Mouse (Mus musculus) hindbrain, embryonic 14.5 days (tissue): ENCODE measurements at regions not wholly inside any gene's neighbourhood (a gene's known extent, or its start where the extent isn't known, plus 50 kb on each side); places are given as distances from the start of the nearest gene placed in this dataset.

Experiments
- ATAC-seq: fragments of 200-750 bp; cut with Nextera tagmentation; 2 replicates; pipeline ENCODE4 v1.8.0; 2017; ENCODE audit warnings: moderate number of reproducible peaks, mild to moderate bottlenecking, moderate TSS enrichment, moderate library complexity; ENCODE audit not compliant: low FRiP score
- DNase-seq: peaks from one replicate; pipeline ENCODE4 v3.0.0-alpha.2; 2015; ENCODE audit warnings: low spot score
- H3K27ac ChIP-seq: fragments of 300-500 bp; sonication (generic); 2 replicates; pipeline ENCODE4 v1.5.1; 2014; ENCODE audit warnings: mild to moderate bottlenecking, moderate library complexity
- H3K27me3 ChIP-seq: fragments of 300-500 bp; sonication (generic); 2 replicates; pipeline ENCODE4 v1.6.1; 2014; ENCODE audit warnings: mild to moderate bottlenecking, low read length, mixed read lengths; ENCODE audit not compliant: control insufficient read depth, insufficient read depth
- H3K36me3 ChIP-seq: fragments of 300-500 bp; sonication (generic); replicated peaks from 2 replicates; pipeline ENCODE4 v1.6.1; 2014; ENCODE audit not compliant: control insufficient read depth, insufficient read depth
- H3K4me1 ChIP-seq: fragments of 300-500 bp; sonication (generic); replicated peaks from 2 replicates; pipeline ENCODE4 v1.6.1; 2014; ENCODE audit warnings: antibody characterized with exemption, low read length, mixed read lengths; ENCODE audit not compliant: control insufficient read depth, insufficient read depth
- H3K4me2 ChIP-seq: fragments of 300-500 bp; sonication (generic); replicated peaks from 2 replicates; pipeline ENCODE4 v1.6.1; 2014; ENCODE audit warnings: mild to moderate bottlenecking, moderate library complexity
- H3K4me3 ChIP-seq: fragments of 300-500 bp; sonication (generic); replicated peaks from 2 replicates; pipeline ENCODE4 v1.5.1; 2014; ENCODE audit warnings: mild to moderate bottlenecking, low read length
- H3K9ac ChIP-seq: fragments of 300-500 bp; sonication (generic); 2 replicates; pipeline ENCODE4 v1.6.1; 2014
- H3K9me3 ChIP-seq: fragments of 300-500 bp; sonication (generic); 2 replicates; pipeline ENCODE4 v1.6.1; 2016; ENCODE audit warnings: low read length; ENCODE audit not compliant: control insufficient read depth
- WGBS: fragments of 180-500 bp; shearing (Covaris S2); extraction: QIAGEN DNeasy Blood & Tissue Kit; methylation state at CpG from one replicate; pipeline ENCODE4 v1.1.7; 2014; 5-methylcytosine and 5-hydroxymethylcytosine counted together

DNA sequence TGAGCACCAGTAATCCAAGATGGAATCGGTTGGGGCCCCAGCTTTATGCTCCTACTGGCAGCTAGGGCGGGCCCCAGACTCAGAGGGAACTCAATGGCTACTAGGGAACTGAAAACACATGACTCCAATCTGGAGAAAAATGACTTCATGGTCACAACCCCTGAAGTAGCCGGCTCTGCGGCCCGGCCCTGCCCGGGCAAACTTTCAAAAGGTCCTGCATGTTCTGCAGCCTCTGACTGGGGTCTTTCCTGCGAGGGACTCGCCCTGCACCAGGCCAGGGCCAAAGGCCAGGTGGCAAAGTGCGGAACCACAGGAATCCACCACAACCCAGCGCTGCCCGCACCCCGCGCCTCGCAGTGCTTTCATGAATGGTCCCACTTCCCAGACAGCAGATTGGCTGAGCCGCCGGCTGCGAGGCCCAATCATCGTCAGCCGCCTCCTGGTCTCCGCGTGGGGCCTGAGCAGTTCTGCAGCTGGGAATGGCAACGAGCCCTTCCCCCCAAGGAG is 91.0 kb upstream of the Ccnd1 start:
- Histone ChIP-seq H3K27me3 (peaks cover 3% of the 10 kb centered on the region; the same call in 1 of the 2 replicates), H3K4me1 (peaks cover 4% of the 10 kb centered on the region; the same call in 1 of the 2 replicates), H3K9me3 (no peaks in the 10 kb centered on the region), H3K4me2 (peak overlapping the region; percentile 55), H3K4me3 (peak overlapping the region; percentile 27), H3K9ac (peak overlapping the region; percentile 6; the same call in 1 of the 2 replicates), H3K36me3 (no peaks in the 10 kb centered on the region), H3K27ac (no peak overlapping the region)
- ATAC-seq: peak; percentile 94
- DNase-seq: peak; percentile 80
- WGBS: under 1% methylated on average over 22 of the region's 22 CpGs

DNA sequence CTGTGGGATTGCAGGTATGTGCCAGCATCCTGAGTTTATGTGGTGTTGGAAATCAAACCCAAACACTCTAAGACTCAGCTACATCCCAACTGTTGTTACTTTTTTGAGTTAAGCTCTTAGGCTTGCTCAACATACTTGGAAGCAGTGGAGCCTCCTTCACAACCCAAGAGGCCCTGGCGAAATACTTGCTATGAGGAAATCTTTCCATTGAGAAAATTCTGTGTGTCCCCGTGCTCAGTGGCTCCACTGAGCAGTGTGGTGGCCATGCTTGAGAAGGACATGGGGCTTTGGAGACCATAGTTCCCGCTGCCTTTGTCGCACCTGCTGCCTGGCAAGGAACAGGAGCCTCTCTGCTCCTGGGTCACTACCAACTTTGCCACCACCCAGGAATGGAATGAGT is 89.9 kb upstream of the Ccnd1 start:
- no peak overlapping the region for H3K9ac ChIP-seq
- no peak overlapping the region for H3K27ac ChIP-seq
- no peak overlapping the region for H3K4me3 ChIP-seq
- 89% methylated on average over 4 of the region's 4 CpGs for WGBS
- peaks cover 4% of the 10 kb centered on the region; the same call in 1 of the 2 replicates for H3K4me1 ChIP-seq
- ATAC-seq (no peak), DNase-seq (no peak)
- H3K36me3 ChIP-seq: no peaks in the 10 kb centered on the region
- peaks cover 3% of the 10 kb centered on the region; the same call in 1 of the 2 replicates for H3K27me3 ChIP-seq
- no peak overlapping the region for H3K4me2 ChIP-seq
- H3K9me3 ChIP-seq: no peaks in the 10 kb centered on the region

DNA sequence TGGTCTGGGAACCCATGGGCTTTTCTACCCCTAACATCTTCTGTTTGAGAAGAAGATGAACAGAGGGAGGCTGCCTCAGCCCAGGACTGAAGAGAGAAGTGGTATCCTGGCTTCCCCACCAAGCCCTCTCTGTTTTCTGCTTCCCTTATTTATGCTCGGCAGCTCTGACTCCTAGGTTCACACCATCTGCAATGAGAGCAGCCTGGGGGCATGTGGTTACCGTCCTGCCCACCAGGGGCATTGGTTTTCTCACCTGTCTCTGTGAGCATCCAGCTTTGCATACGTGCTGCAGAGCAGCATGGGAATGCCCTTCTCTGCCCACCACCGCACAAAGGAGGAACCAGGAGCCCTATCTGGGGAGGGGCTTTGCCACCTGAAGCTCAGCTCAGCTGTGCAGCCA is 89.4 kb upstream of the Ccnd1 start:
- ATAC-seq (no peak), DNase-seq (no peak)
- Histone ChIP-seq H3K9me3 (no peaks in the 10 kb centered on the region), H3K4me2 (no peak overlapping the region), H3K36me3 (no peaks in the 10 kb centered on the region), H3K4me1 (peaks cover 4% of the 10 kb centered on the region; the same call in 1 of the 2 replicates), H3K9ac (no peak overlapping the region), H3K27ac (no peak overlapping the region), H3K4me3 (no peak overlapping the region), H3K27me3 (peaks cover 3% of the 10 kb centered on the region; the same call in 1 of the 2 replicates)
- 57% methylated on average over 4 of the region's 4 CpGs for WGBS

DNA sequence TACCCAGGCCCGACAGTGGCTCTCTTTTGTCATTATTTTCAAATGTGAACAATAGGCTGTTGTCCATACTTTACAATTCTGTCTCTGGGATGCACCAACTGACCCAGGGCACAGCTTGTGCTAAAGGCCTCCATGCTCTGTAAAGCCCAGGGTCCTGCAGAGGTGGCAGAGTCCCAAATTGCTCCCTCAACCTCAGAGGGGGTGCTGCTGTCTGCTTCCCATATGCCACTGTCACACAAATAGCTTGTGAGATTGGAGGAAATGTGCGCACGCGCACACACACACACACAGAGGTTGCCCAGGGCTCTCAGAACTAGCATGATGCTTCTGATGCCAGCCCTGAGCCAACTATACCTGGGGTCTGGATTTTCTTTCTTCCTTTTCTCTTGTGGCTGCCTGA is 87.3 kb upstream of the Ccnd1 start:
- peaks cover 3% of the 10 kb centered on the region; the same call in 1 of the 2 replicates for H3K27me3 ChIP-seq
- WGBS: 78% methylated on average over 4 of the region's 4 CpGs
- no peak overlapping the region for H3K9ac ChIP-seq
- no peak overlapping the region for H3K27ac ChIP-seq
- no peak overlapping the region for H3K4me2 ChIP-seq
- H3K36me3 ChIP-seq: no peaks in the 10 kb centered on the region
- no peak for ATAC-seq
- peaks cover 4% of the 10 kb centered on the region; the same call in 1 of the 2 replicates for H3K4me1 ChIP-seq
- H3K4me3 ChIP-seq: no peak overlapping the region
- H3K9me3 ChIP-seq: no peaks in the 10 kb centered on the region
- DNase-seq: no peak

DNA sequence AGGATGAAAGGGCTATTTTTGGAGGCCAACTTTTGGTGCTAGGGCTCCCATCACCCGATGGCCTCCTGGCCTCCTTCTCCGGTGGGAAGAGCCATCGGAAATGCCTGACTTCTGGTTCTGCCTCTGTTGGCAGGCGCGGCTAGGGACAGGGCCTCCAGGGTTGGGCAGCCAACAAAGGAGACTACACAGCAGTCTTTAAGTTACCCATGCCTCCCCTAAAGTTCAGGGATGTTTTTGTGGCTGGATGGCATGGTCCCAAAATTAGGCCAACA is 86.2 kb upstream of the Ccnd1 start:
- DNase-seq (no peak), ATAC-seq (no peak)
- no peak overlapping the region for H3K4me2 ChIP-seq
- no peak overlapping the region for H3K9ac ChIP-seq
- H3K27ac ChIP-seq: no peak overlapping the region
- H3K9me3 ChIP-seq: no peaks in the 10 kb centered on the region
- peaks cover 3% of the 10 kb centered on the region; the same call in 1 of the 2 replicates for H3K27me3 ChIP-seq
- no peaks in the 10 kb centered on the region for H3K36me3 ChIP-seq
- H3K4me3 ChIP-seq: no peak overlapping the region
- WGBS: 92% methylated on average over 5 of the region's 5 CpGs
- no peaks in the 10 kb centered on the region for H3K4me1 ChIP-seq

DNA sequence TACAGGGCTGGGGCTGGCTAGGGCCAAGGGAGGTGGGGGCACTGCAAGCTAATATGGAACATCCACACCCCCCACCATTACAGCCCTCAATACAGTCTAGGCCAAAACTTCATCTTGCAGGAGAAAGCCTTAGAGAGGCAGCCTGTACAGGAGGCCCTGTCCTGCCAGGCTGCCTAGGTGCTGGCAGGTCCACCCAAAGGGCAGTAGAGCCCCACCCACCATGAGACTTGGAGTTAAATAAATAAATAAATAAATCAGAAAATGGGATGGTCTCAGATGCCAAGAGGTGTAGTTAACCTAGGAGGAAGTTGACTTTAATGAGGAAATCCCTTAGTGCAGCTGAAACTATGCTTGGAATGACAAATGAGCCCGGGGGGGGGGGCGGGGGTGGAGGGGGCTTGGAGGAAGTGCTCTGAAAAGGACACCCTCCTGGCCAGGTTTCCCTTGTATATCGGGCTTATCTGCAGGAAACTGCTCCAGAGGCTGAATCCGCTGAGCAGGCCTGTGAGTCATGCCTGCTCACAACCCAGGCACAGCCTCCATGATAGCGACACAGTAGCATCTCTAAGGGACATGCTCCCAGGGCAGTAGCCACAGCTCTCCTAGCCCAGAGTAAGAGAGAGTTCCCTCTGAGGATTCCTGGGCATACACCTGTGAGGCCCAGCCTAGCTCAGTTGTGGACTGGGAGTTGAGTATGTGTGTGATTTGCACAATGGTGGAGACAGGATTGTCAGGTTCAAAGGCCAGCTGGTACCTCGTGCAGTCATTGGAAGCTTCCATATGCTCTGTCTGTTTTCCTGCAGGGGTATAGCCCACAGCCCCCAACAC is 85.7 kb upstream of the Ccnd1 start:
- H3K4me2 ChIP-seq: no peak overlapping the region
- DNase-seq: no peak
- H3K27ac ChIP-seq: no peak overlapping the region
- H3K9me3 ChIP-seq: no peaks in the 10 kb centered on the region
- no peak for ATAC-seq
- H3K36me3 ChIP-seq: no peaks in the 10 kb centered on the region
- no peaks in the 10 kb centered on the region for H3K4me1 ChIP-seq
- 72% methylated on average over 6 of the region's 6 CpGs for WGBS
- H3K4me3 ChIP-seq: no peak overlapping the region
- H3K27me3 ChIP-seq: peaks cover 3% of the 10 kb centered on the region; the same call in 1 of the 2 replicates
- H3K9ac ChIP-seq: no peak overlapping the region

DNA sequence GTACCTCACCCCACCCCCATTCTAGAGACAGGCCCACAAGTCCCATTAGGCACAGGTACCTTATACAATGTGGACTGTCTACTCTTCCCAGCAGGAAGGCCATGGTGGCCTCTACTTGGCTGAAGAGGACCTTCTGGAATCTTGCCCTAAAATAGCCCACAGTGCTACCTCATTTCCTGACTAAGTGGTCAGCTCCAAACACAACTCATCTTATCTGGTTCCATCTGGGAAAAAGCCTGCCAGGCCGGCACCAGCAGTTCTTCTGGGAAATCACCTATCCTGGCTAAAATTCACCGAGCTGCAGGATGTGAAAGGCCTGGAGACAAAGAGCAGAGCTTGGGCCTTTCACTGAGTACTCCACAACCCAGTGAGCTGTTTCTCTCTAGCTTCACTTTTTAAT is 84.9 kb upstream of the Ccnd1 start:
- H3K27ac ChIP-seq: no peak overlapping the region
- no peaks in the 10 kb centered on the region for H3K27me3 ChIP-seq
- DNase-seq: no peak
- no peak overlapping the region for H3K9ac ChIP-seq
- H3K9me3 ChIP-seq: no peaks in the 10 kb centered on the region
- H3K4me3 ChIP-seq: no peak overlapping the region
- H3K4me2 ChIP-seq: no peak overlapping the region
- no peaks in the 10 kb centered on the region for H3K36me3 ChIP-seq
- 88% methylated on average over 2 of the region's 2 CpGs for WGBS
- no peaks in the 10 kb centered on the region for H3K4me1 ChIP-seq
- ATAC-seq: no peak

DNA sequence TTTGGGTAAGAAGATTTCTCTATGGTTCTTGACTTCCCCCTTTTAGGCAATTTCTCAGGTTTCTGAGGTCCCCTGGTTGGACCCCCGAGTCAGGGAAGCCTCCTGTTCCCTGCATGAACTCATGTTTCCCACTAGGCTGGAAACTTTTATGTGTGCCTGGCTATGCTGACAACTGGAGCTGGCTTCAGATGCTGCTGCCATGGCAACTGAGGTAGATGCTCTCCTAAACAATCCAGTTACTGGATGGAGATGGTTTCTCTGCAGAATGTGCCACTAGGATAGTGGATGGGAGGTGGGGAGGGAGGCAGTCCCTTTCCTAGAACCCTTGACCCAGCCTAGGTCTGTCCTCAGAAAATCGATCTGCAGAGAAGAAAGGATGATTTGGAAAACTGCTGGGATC is 79.4 kb upstream of the Ccnd1 start:
- Histone ChIP-seq H3K36me3 (no peaks in the 10 kb centered on the region), H3K27ac (no peak overlapping the region), H3K4me3 (no peak overlapping the region), H3K27me3 (no peaks in the 10 kb centered on the region), H3K4me2 (no peak overlapping the region), H3K9ac (no peak overlapping the region), H3K4me1 (0 out of 2 replicates have a peak, but pooled peaks cover 4% of the 10 kb centered on the region), H3K9me3 (no peaks in the 10 kb centered on the region)
- DNase-seq: peak; percentile 36
- ATAC-seq: no peak
- WGBS: 74% methylated on average over 2 of the region's 2 CpGs

DNA sequence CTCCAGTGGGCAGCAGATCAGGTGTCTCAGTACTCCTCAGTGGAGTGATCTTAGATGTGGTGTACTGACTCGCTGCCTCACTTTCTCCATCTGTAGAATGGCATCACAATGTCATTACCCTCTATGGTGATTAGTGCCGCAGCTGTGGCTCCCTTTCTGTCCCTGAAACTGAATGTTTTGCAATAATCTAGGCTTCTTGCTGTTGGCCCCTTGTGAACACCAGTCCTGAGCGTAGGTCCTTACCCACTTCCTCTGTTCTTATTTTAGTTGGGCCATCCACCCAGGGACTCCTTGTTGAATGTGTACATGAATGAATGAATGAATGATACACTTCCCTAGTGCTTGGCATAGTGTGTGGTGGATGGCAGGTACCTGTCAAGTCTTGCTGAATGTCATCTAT is 78.4 kb upstream of the Ccnd1 start:
- Histone ChIP-seq H3K36me3 (no peaks in the 10 kb centered on the region), H3K4me3 (no peak overlapping the region), H3K4me2 (no peak overlapping the region), H3K4me1 (0 out of 2 replicates have a peak, but pooled peaks cover 4% of the 10 kb centered on the region), H3K27ac (no peak overlapping the region), H3K9ac (no peak overlapping the region), H3K9me3 (no peaks in the 10 kb centered on the region), H3K27me3 (no peaks in the 10 kb centered on the region)
- DNase-seq: no peak
- 93% methylated on average over 3 of the region's 3 CpGs for WGBS
- no peak for ATAC-seq
